Mouse (Mus musculus): Measurements from ENCODE around the gene Spata17.

GRCm38 (mm10) chr1:187100624-187101023 is 114.6 kb downstream of the Spata17 start:
- TF ChIP-seq CTCF (IDR thresholded peaks at IDR 0.05; ENCODE audit: insufficient read depth, low read length) = no peak
- no peak for TF ChIP-seq POLR2A (IDR thresholded peaks at IDR 0.05; ENCODE audit: borderline replicate concordance, extremely low read depth, low read depth, low read length)

All from lung, adult 2 months (tissue).